Mouse (Mus musculus): ENCODE measurements at regions not wholly inside any gene's neighbourhood (a gene's known extent, or its start where the extent isn't known, plus 50 kb on each side); places are given as distances from the start of the nearest gene placed in this dataset.

GRCm38 (mm10) chr10:96370547-96371320, 234.3 kb downstream of the Gm5426 start:
- peak; percentile 62 for DNase-seq (ENCODE audit: low read depth, low spot score)

- no peak for DNase-seq (ENCODE audit: low read depth, low spot score)
These were observed 234.9 kb downstream of the Gm5426 start for GRCm38 (mm10) chr10:96371321-96371653.

GRCm38 (mm10) chr10:96372616-96373346, 236.4 kb downstream of the Gm5426 start:
- DNase-seq (ENCODE audit: low read depth, low spot score) = no peak

GRCm38 (mm10) chr10:96373481-96373880, 237.1 kb downstream of the Gm5426 start:
- no peak for DNase-seq (ENCODE audit: low read depth, low spot score)

GRCm38 (mm10) chr10:96374293-96375069, 238.1 kb downstream of the Gm5426 start:
- DNase-seq (ENCODE audit: low read depth, low spot score) = peak; percentile 32

GRCm38 (mm10) chr10:96375070-96375447, 238.7 kb downstream of the Gm5426 start:
- DNase-seq (ENCODE audit: low read depth, low spot score) = no peak

- peak; percentile 44 for DNase-seq (ENCODE audit: low read depth, low spot score)
These were observed 239.3 kb upstream of the Btg1 start for GRCm38 (mm10) chr10:96377549-96377948.

GRCm38 (mm10) chr10:96379016-96379771, 237.6 kb upstream of the Btg1 start:
- DNase-seq (ENCODE audit: low read depth, low spot score) = no peak

- no peak for DNase-seq (ENCODE audit: low read depth, low spot score)
These were observed 235.1 kb upstream of the Btg1 start for GRCm38 (mm10) chr10:96381664-96382063.

- no peak for DNase-seq (ENCODE audit: low read depth, low spot score)
These were observed 225.1 kb upstream of the Btg1 start for GRCm38 (mm10) chr10:96391748-96392147.

- DNase-seq (ENCODE audit: low read depth, low spot score) = no peak
These were observed 224.0 kb upstream of the Btg1 start for GRCm38 (mm10) chr10:96392836-96393235.

GRCm38 (mm10) chr10:96394210-96394609, 222.6 kb upstream of the Btg1 start:
- no peak for DNase-seq (ENCODE audit: low read depth, low spot score)

- DNase-seq (ENCODE audit: low read depth, low spot score) = no peak
These were observed 221.8 kb upstream of the Btg1 start for GRCm38 (mm10) chr10:96395017-96395416.

- no peak for DNase-seq (ENCODE audit: low read depth, low spot score)
These were observed 218.8 kb upstream of the Btg1 start for GRCm38 (mm10) chr10:96397931-96398561.

- no peak for DNase-seq (ENCODE audit: low read depth, low spot score)
These were observed 218.1 kb upstream of the Btg1 start for GRCm38 (mm10) chr10:96398562-96399288.

GRCm38 (mm10) chr10:96399636-96400400, 217.0 kb upstream of the Btg1 start:
- no peak for DNase-seq (ENCODE audit: low read depth, low spot score)

- peak; percentile 18 for DNase-seq (ENCODE audit: low read depth, low spot score)
These were observed 216.0 kb upstream of the Btg1 start for GRCm38 (mm10) chr10:96400793-96401192.

- no peak for DNase-seq (ENCODE audit: low read depth, low spot score)
These were observed 210.5 kb upstream of the Btg1 start for GRCm38 (mm10) chr10:96406306-96406705.

GRCm38 (mm10) chr10:96407846-96408245, 209.0 kb upstream of the Btg1 start:
- no peak for DNase-seq (ENCODE audit: low read depth, low spot score)

GRCm38 (mm10) chr10:96408250-96408649, 208.6 kb upstream of the Btg1 start:
- DNase-seq (ENCODE audit: low read depth, low spot score) = no peak
